Mouse (Mus musculus) intestine, embryonic 16.5 days (tissue): ENCODE results near the gene Scarf1. TPM values are rescaled to one million over a fixed set of nuclear protein-coding genes. Genes with fewer than 3 reads are reported as not detected.

ENCODE experiments used
- ATAC-seq: fragments of 200-750 bp; cut with Nextera tagmentation; 2 replicates; pipeline ENCODE4 v1.8.0; 2017; ENCODE audit warnings: moderate TSS enrichment, moderate library complexity
- H3K27ac ChIP-seq: fragments of 300-500 bp; sonication (generic); 2 replicates; pipeline ENCODE4 v1.5.1; 2014; ENCODE audit warnings: mild to moderate bottlenecking, low read length
- H3K27me3 ChIP-seq: fragments of 300-500 bp; sonication (generic); replicated peaks from 2 replicates; pipeline ENCODE4 v1.6.1; 2014; ENCODE audit warnings: low read length, control low read depth, mixed read lengths; ENCODE audit not compliant: control insufficient read depth, insufficient read depth
- H3K36me3 ChIP-seq: fragments of 300-500 bp; sonication (generic); 2 replicates; pipeline ENCODE4 v1.6.1; 2014; ENCODE audit warnings: low read length, control low read depth; ENCODE audit not compliant: control insufficient read depth, insufficient read depth
- H3K4me1 ChIP-seq: fragments of 300-500 bp; sonication (generic); 2 replicates; pipeline ENCODE4 v1.6.1; 2014; ENCODE audit warnings: low read length, control low read depth, mixed read lengths; ENCODE audit not compliant: control insufficient read depth, insufficient read depth
- H3K4me2 ChIP-seq: fragments of 300-500 bp; sonication (generic); 2 replicates; pipeline ENCODE4 v1.6.1; 2014; ENCODE audit warnings: low read depth, low read length, control low read depth
- H3K4me3 ChIP-seq: fragments of 300-500 bp; sonication (generic); 2 replicates; pipeline ENCODE4 v1.5.1; 2014; ENCODE audit warnings: mild to moderate bottlenecking, low read length
- H3K9ac ChIP-seq: fragments of 300-500 bp; sonication (generic); 2 replicates; pipeline ENCODE4 v1.6.1; 2014; ENCODE audit warnings: low read depth, low read length
- H3K9me3 ChIP-seq: fragments of 300-500 bp; sonication (generic); 2 replicates; pipeline ENCODE4 v1.6.1; 2016; ENCODE audit warnings: low read length, control low read depth; ENCODE audit not compliant: control insufficient read depth
- WGBS: fragments of 180-500 bp; shearing (Covaris S2); extraction: QIAGEN DNeasy Blood & Tissue Kit; methylation state at CpG from one replicate; pipeline ENCODE4 v1.1.7; 2014; 5-methylcytosine and 5-hydroxymethylcytosine counted together
- polyA plus RNA-seq: library from polyadenylated mRNA; unstranded; fragments of >200 nt; fragmentation: Nextera tagmentation; extraction: Ambion mirVana; gene quantifications from 2 replicates; pipeline ENCODE4 v1.2.1, GENCODE M21; 2015

Scarf1 gene
- polyA plus RNA-seq, 1 experiment from 2014 or later: 6.0 TPM

- no peak overlapping the region for H3K27ac ChIP-seq
- no peak overlapping the region for H3K9ac ChIP-seq
- no peak overlapping the region for H3K4me3 ChIP-seq
- no peak overlapping the region for H3K4me2 ChIP-seq
- no peaks in the 10 kb centered on the region for H3K9me3 ChIP-seq
- WGBS: 77% methylated on average over 11 of the region's 11 CpGs
- peaks cover 9% of the 10 kb centered on the region for H3K4me1 ChIP-seq
- no peaks in the 10 kb centered on the region for H3K36me3 ChIP-seq
- H3K27me3 ChIP-seq: no peaks in the 10 kb centered on the region
- ATAC-seq: no peak
These were observed 40.8 kb upstream of the Scarf1 start for GRCm38 (mm10) chr11:75472469-75473081.

- H3K27ac ChIP-seq: no peak overlapping the region
- H3K27me3 ChIP-seq: no peaks in the 10 kb centered on the region
- no peak for ATAC-seq
- no peak overlapping the region for H3K4me2 ChIP-seq
- WGBS: 65% methylated on average over 7 of the region's 7 CpGs
- peaks cover 3% of the 10 kb centered on the region; the same call in 1 of the 2 replicates for H3K4me1 ChIP-seq
- no peaks in the 10 kb centered on the region for H3K36me3 ChIP-seq
- H3K9ac ChIP-seq: no peak overlapping the region
- H3K9me3 ChIP-seq: no peaks in the 10 kb centered on the region
- no peak overlapping the region for H3K4me3 ChIP-seq
These were observed 40.0 kb upstream of the Scarf1 start for GRCm38 (mm10) chr11:75473376-75473775.

- ATAC-seq: peak; percentile 47
- Histone ChIP-seq H3K4me3 (no peak overlapping the region), H3K4me1 (peaks cover 6% of the 10 kb centered on the region), H3K27me3 (no peaks in the 10 kb centered on the region), H3K27ac (no peak overlapping the region), H3K9ac (no peak overlapping the region), H3K4me2 (no peak overlapping the region), H3K9me3 (no peaks in the 10 kb centered on the region), H3K36me3 (peaks cover 12% of the 10 kb centered on the region)
- WGBS: 26% methylated on average over 3 of the region's 3 CpGs
These were observed 27.1 kb upstream of the Scarf1 start for GRCm38 (mm10) chr11:75486192-75486591.

GRCm38 (mm10) chr11:75486601-75487285 is 26.6 kb upstream of the Scarf1 start, which contains the start of gene Prpf8:
TSS of gene Prpf8 (plus strand) at chr11:75486816.
- H3K4me1 ChIP-seq: peaks cover 6% of the 10 kb centered on the region
- peak within 1 kb of the TSS; percentile 62; the same call in 1 of the 2 replicates for H3K27ac ChIP-seq
- H3K4me2 ChIP-seq: peak within 1 kb of the TSS; percentile 91
- H3K27me3 ChIP-seq: no peaks in the 10 kb centered on the region
- peak; percentile 100 for ATAC-seq
- under 1% methylated on average over 52 of the region's 52 CpGs for WGBS
- H3K9ac ChIP-seq: peak within 1 kb of the TSS; percentile 96
- peak within 1 kb of the TSS; percentile 75 for H3K4me3 ChIP-seq
- H3K36me3 ChIP-seq: peaks cover 16% of the 10 kb centered on the region
- H3K9me3 ChIP-seq: no peaks in the 10 kb centered on the region

GRCm38 (mm10) chr11:75487496-75487895 is 25.8 kb upstream of the Scarf1 start:
- H3K4me3 ChIP-seq: peak overlapping the region; percentile 75
- ATAC-seq: no peak
- peak overlapping the region; percentile 96 for H3K9ac ChIP-seq
- 35% methylated on average over 6 of the region's 6 CpGs for WGBS
- H3K9me3 ChIP-seq: no peaks in the 10 kb centered on the region
- H3K4me2 ChIP-seq: peak overlapping the region; percentile 91
- H3K36me3 ChIP-seq: peaks cover 24% of the 10 kb centered on the region
- H3K4me1 ChIP-seq: peaks cover 6% of the 10 kb centered on the region
- H3K27ac ChIP-seq: no peak overlapping the region
- H3K27me3 ChIP-seq: no peaks in the 10 kb centered on the region

- peaks cover 53% of the 10 kb centered on the region for H3K36me3 ChIP-seq
- no peak for ATAC-seq
- H3K27ac ChIP-seq: no peak overlapping the region
- no peaks in the 10 kb centered on the region for H3K9me3 ChIP-seq
- no peak overlapping the region for H3K9ac ChIP-seq
- H3K4me3 ChIP-seq: no peak overlapping the region
- no peaks in the 10 kb centered on the region for H3K27me3 ChIP-seq
- no peak overlapping the region for H3K4me2 ChIP-seq
- H3K4me1 ChIP-seq: no peaks in the 10 kb centered on the region
- WGBS: 87% methylated on average over 10 of the region's 10 CpGs
These were observed 18.9 kb upstream of the Scarf1 start for GRCm38 (mm10) chr11:75494296-75495049.

GRCm38 (mm10) chr11:75498126-75498525 is 15.2 kb upstream of the Scarf1 start:
- H3K27me3 ChIP-seq: no peaks in the 10 kb centered on the region

GRCm38 (mm10) chr11:75508162-75508561 is 5.2 kb upstream of the Scarf1 start:
- peaks cover 19% of the 10 kb centered on the region for H3K4me1 ChIP-seq
- 94% methylated on average over 4 of the region's 4 CpGs for WGBS
- H3K36me3 ChIP-seq: peaks cover 19% of the 10 kb centered on the region

More at GRCm38 (mm10) chr11:75498126-75498525, 15.2 kb upstream of the Scarf1 start:
- no peak overlapping the region for H3K9ac ChIP-seq
- WGBS: 59% methylated on average over 1 of the region's 1 CpGs
- no peak overlapping the region for H3K4me2 ChIP-seq
- peaks cover 55% of the 10 kb centered on the region for H3K36me3 ChIP-seq
- H3K4me3 ChIP-seq: no peak overlapping the region
- no peaks in the 10 kb centered on the region for H3K4me1 ChIP-seq
- H3K27ac ChIP-seq: no peak overlapping the region
- H3K9me3 ChIP-seq: no peaks in the 10 kb centered on the region
- no peak for ATAC-seq

GRCm38 (mm10) chr11:75508904-75509303 is 4.4 kb upstream of the Scarf1 start:
- Histone ChIP-seq H3K36me3 (peaks cover 15% of the 10 kb centered on the region), H3K4me1 (peaks cover 19% of the 10 kb centered on the region), H3K9me3 (no peaks in the 10 kb centered on the region), H3K27me3 (no peaks in the 10 kb centered on the region), H3K4me2 (no peak overlapping the region), H3K9ac (no peak overlapping the region), H3K27ac (peak overlapping the region; percentile 92; the same call in 1 of the 2 replicates), H3K4me3 (no peak overlapping the region)
- no peak for ATAC-seq
- 63% methylated on average over 8 of the region's 8 CpGs for WGBS

More at GRCm38 (mm10) chr11:75508162-75508561, 5.2 kb upstream of the Scarf1 start:
- no peaks in the 10 kb centered on the region for H3K9me3 ChIP-seq
- H3K4me2 ChIP-seq: no peak overlapping the region
- ATAC-seq: no peak
- H3K9ac ChIP-seq: no peak overlapping the region
- no peak overlapping the region for H3K27ac ChIP-seq
- no peak overlapping the region for H3K4me3 ChIP-seq
- H3K27me3 ChIP-seq: no peaks in the 10 kb centered on the region
